Mouse (Mus musculus): ENCODE measurements around the gene Arhgap24. TPM values are rescaled to one million over a fixed set of nuclear protein-coding genes. Genes with fewer than 3 reads are reported as not detected.

The Arhgap24 gene
- polyA plus RNA-seq, 1 experiment from 2014 or later = 12.3 TPM

GRCm38 (mm10) chr5:102550870-102551637 is 69.9 kb downstream of the Arhgap24 start:
- no peaks in the 10 kb centered on the region for H3K27me3 ChIP-seq (replicated peaks)
- H3K4me3 ChIP-seq (replicated peaks) = no peak overlapping the region
- H3K36me3 ChIP-seq = no peaks in the 10 kb centered on the region
- H3K9ac ChIP-seq (replicated peaks) = no peak overlapping the region
- H3K9me3 ChIP-seq (replicated peaks) = no peaks in the 10 kb centered on the region
- 63% methylated on average over 11 of the region's 11 CpGs for WGBS
- ATAC-seq (ENCODE audit: low FRiP score) = no peak
- H3K4me2 ChIP-seq = no peak overlapping the region
- H3K4me1 ChIP-seq = no peaks in the 10 kb centered on the region
- H3K27ac ChIP-seq (replicated peaks) = no peak overlapping the region

DNA sequence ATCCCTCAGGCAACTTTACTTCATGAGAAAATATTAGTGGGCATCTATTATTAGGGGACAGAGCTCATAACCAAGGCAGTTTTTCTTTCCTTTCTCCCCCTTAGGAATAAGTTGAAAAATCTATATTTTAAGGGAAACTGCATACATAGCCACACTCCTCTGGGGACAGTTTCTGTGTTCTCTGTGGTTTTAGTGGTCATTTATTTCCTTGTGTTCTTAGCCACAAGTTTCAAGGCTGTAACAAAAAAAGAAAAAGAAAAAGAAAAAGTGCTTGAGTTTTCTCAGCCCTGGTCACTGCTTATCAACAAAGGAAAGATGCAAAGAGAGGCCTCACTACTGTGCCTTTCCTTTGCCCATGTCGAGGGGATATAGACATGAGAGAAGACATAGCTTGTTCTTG is 71.3 kb downstream of the Arhgap24 start:
- WGBS = 79% methylated on average over 1 of the region's 1 CpGs
- Histone ChIP-seq H3K4me3 (replicated peaks) (no peak overlapping the region), H3K9ac (replicated peaks) (no peak overlapping the region), H3K4me1 (no peaks in the 10 kb centered on the region), H3K9me3 (replicated peaks) (no peaks in the 10 kb centered on the region), H3K27ac (replicated peaks) (no peak overlapping the region), H3K27me3 (replicated peaks) (no peaks in the 10 kb centered on the region), H3K36me3 (no peaks in the 10 kb centered on the region), H3K4me2 (no peak overlapping the region)
- no peak for ATAC-seq (ENCODE audit: low FRiP score)

- no peak overlapping the region for H3K4me2 ChIP-seq
- H3K27me3 ChIP-seq (replicated peaks) = no peaks in the 10 kb centered on the region
- no peak for ATAC-seq (ENCODE audit: low FRiP score)
- no peak overlapping the region for H3K27ac ChIP-seq (replicated peaks)
- no peak overlapping the region for H3K4me3 ChIP-seq (replicated peaks)
- no peaks in the 10 kb centered on the region for H3K36me3 ChIP-seq
- WGBS = 91% methylated on average over 4 of the region's 4 CpGs
- H3K9me3 ChIP-seq (replicated peaks) = no peaks in the 10 kb centered on the region
- H3K4me1 ChIP-seq = 0 out of 2 replicates have a peak, but pooled peaks cover 3% of the 10 kb centered on the region
- no peak overlapping the region for H3K9ac ChIP-seq (replicated peaks)
Measured at GRCm38 (mm10) chr5:102555958-102556357, 74.8 kb downstream of the Arhgap24 start.

GRCm38 (mm10) chr5:102560270-102560669 is 79.1 kb downstream of the Arhgap24 start:
- no peak for ATAC-seq (ENCODE audit: low FRiP score)
- no peaks in the 10 kb centered on the region for H3K9me3 ChIP-seq (replicated peaks)
- H3K4me2 ChIP-seq = no peak overlapping the region
- H3K27me3 ChIP-seq (replicated peaks) = no peaks in the 10 kb centered on the region
- no peaks in the 10 kb centered on the region for H3K36me3 ChIP-seq
- H3K4me3 ChIP-seq (replicated peaks) = no peak overlapping the region
- 0 out of 2 replicates have a peak, but pooled peaks cover 3% of the 10 kb centered on the region for H3K4me1 ChIP-seq
- H3K9ac ChIP-seq (replicated peaks) = no peak overlapping the region
- 63% methylated on average over 6 of the region's 6 CpGs for WGBS
- no peak overlapping the region for H3K27ac ChIP-seq (replicated peaks)

GRCm38 (mm10) chr5:102563971-102564370 is 82.8 kb downstream of the Arhgap24 start:
- no peak for ATAC-seq (ENCODE audit: low FRiP score)
- H3K9ac ChIP-seq (replicated peaks) = no peak overlapping the region
- H3K27me3 ChIP-seq (replicated peaks) = no peaks in the 10 kb centered on the region
- H3K4me1 ChIP-seq = 0 out of 2 replicates have a peak, but pooled peaks cover 3% of the 10 kb centered on the region
- H3K4me3 ChIP-seq (replicated peaks) = no peak overlapping the region
- H3K36me3 ChIP-seq = no peaks in the 10 kb centered on the region
- no peaks in the 10 kb centered on the region for H3K9me3 ChIP-seq (replicated peaks)
- no peak overlapping the region for H3K4me2 ChIP-seq
- WGBS = 65% methylated on average over 4 of the region's 4 CpGs
- no peak overlapping the region for H3K27ac ChIP-seq (replicated peaks)

- ATAC-seq (ENCODE audit: low FRiP score) = no peak
- 71% methylated on average over 5 of the region's 5 CpGs for WGBS
Measured at GRCm38 (mm10) chr5:102568764-102569163, 87.6 kb downstream of the Arhgap24 start.

GRCm38 (mm10) chr5:102571445-102571844 is 90.3 kb downstream of the Arhgap24 start:
- H3K27ac ChIP-seq (replicated peaks) = no peak overlapping the region
- no peaks in the 10 kb centered on the region for H3K36me3 ChIP-seq
- peaks cover 7% of the 10 kb centered on the region; the same call in 1 of the 2 replicates for H3K9me3 ChIP-seq (replicated peaks)
- no peak overlapping the region for H3K4me3 ChIP-seq (replicated peaks)
- H3K27me3 ChIP-seq (replicated peaks) = no peaks in the 10 kb centered on the region
- H3K9ac ChIP-seq (replicated peaks) = no peak overlapping the region
- no peaks in the 10 kb centered on the region for H3K4me1 ChIP-seq
- no peak for ATAC-seq (ENCODE audit: low FRiP score)
- no peak overlapping the region for H3K4me2 ChIP-seq
- WGBS = 88% methylated on average over 2 of the region's 2 CpGs

More at GRCm38 (mm10) chr5:102568764-102569163, 87.6 kb downstream of the Arhgap24 start:
- Histone ChIP-seq H3K27ac (replicated peaks) (no peak overlapping the region), H3K9ac (replicated peaks) (no peak overlapping the region), H3K9me3 (replicated peaks) (no peaks in the 10 kb centered on the region), H3K4me2 (no peak overlapping the region), H3K4me3 (replicated peaks) (no peak overlapping the region), H3K27me3 (replicated peaks) (no peaks in the 10 kb centered on the region), H3K4me1 (no peaks in the 10 kb centered on the region), H3K36me3 (no peaks in the 10 kb centered on the region)

- no peak overlapping the region for H3K27ac ChIP-seq (replicated peaks)
- H3K36me3 ChIP-seq = no peaks in the 10 kb centered on the region
- H3K27me3 ChIP-seq (replicated peaks) = no peaks in the 10 kb centered on the region
- no peak for ATAC-seq (ENCODE audit: low FRiP score)
- H3K9ac ChIP-seq (replicated peaks) = no peak overlapping the region
- no peaks in the 10 kb centered on the region for H3K4me1 ChIP-seq
- H3K4me3 ChIP-seq (replicated peaks) = no peak overlapping the region
- WGBS = 94% methylated on average over 3 of the region's 3 CpGs
- no peak overlapping the region for H3K4me2 ChIP-seq
- peaks cover 7% of the 10 kb centered on the region; the same call in 1 of the 2 replicates for H3K9me3 ChIP-seq (replicated peaks)
Measured at GRCm38 (mm10) chr5:102576750-102577149, 95.6 kb downstream of the Arhgap24 start.

GRCm38 (mm10) chr5:102577729-102578128 is 96.5 kb downstream of the Arhgap24 start:
- peaks cover 7% of the 10 kb centered on the region; the same call in 1 of the 2 replicates for H3K9me3 ChIP-seq (replicated peaks)
- H3K4me1 ChIP-seq = no peaks in the 10 kb centered on the region
- H3K27ac ChIP-seq (replicated peaks) = no peak overlapping the region
- H3K4me3 ChIP-seq (replicated peaks) = no peak overlapping the region
- no peaks in the 10 kb centered on the region for H3K36me3 ChIP-seq
- ATAC-seq (ENCODE audit: low FRiP score) = no peak
- H3K27me3 ChIP-seq (replicated peaks) = no peaks in the 10 kb centered on the region
- no peak overlapping the region for H3K4me2 ChIP-seq
- no peak overlapping the region for H3K9ac ChIP-seq (replicated peaks)
- WGBS = 64% methylated on average over 3 of the region's 3 CpGs

DNA sequence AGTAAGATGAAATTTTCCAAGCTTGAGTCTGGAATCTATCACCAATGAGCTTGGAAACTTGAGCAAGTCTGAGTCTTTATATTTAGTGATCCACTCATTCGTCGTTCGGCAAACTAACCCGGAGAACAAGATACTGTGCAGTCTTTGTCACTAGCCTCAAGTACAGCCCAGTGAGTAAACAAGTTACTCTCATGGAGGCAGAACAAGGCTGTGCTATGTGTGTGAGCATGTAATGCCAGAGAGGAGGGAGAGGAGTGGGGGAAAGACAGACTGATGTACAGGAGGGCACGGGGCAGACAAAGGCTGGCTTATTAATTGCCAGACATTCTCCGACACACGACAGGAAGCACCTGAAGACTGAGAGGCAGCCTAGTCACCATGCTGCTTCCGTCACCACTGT is 97.2 kb downstream of the Arhgap24 start:
- no peak overlapping the region for H3K4me2 ChIP-seq
- no peak for ATAC-seq (ENCODE audit: low FRiP score)
- H3K27me3 ChIP-seq (replicated peaks) = no peaks in the 10 kb centered on the region
- H3K9ac ChIP-seq (replicated peaks) = no peak overlapping the region
- WGBS = 80% methylated on average over 8 of the region's 8 CpGs
- no peak overlapping the region for H3K4me3 ChIP-seq (replicated peaks)
- H3K4me1 ChIP-seq = no peaks in the 10 kb centered on the region
- no peak overlapping the region for H3K27ac ChIP-seq (replicated peaks)
- peaks cover 7% of the 10 kb centered on the region; the same call in 1 of the 2 replicates for H3K9me3 ChIP-seq (replicated peaks)
- no peaks in the 10 kb centered on the region for H3K36me3 ChIP-seq

- H3K4me1 ChIP-seq = no peaks in the 10 kb centered on the region
- H3K9ac ChIP-seq (replicated peaks) = no peak overlapping the region
- H3K27ac ChIP-seq (replicated peaks) = no peak overlapping the region
- no peak overlapping the region for H3K4me2 ChIP-seq
- no peaks in the 10 kb centered on the region for H3K36me3 ChIP-seq
- H3K27me3 ChIP-seq (replicated peaks) = no peaks in the 10 kb centered on the region
- H3K4me3 ChIP-seq (replicated peaks) = no peak overlapping the region
- H3K9me3 ChIP-seq (replicated peaks) = no peaks in the 10 kb centered on the region
- ATAC-seq (ENCODE audit: low FRiP score) = no peak
- whole genome bisulfite sequencing = 62% methylated on average over 6 of the region's 6 CpGs
Measured at GRCm38 (mm10) chr5:102582864-102583410, 101.7 kb downstream of the Arhgap24 start.

DNA sequence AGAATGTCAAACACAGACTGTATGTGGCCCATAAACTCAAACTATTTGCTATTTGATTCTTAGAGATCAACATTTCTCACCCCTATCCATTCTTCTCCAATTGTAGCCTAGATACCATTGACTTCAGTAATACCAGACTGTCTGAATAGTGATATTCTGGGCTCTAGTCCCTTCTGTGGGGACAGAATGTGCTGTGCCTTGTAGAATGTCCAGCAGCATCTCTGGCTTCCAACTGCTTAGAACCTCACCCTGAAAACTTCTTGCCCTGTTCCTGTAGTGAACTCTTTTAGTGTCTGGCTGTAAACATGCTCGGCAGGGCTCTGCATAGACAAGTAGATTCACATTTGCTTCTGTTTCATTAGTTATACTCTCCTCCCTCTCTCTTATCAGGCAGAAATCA is 110.2 kb downstream of the Arhgap24 start:
- Histone ChIP-seq H3K4me2 (no peak overlapping the region), H3K4me1 (0 out of 2 replicates have a peak, but pooled peaks cover 2% of the 10 kb centered on the region)
- ATAC-seq (ENCODE audit: low FRiP score) = no peak

More for the DNA sequence above, 110.2 kb downstream of the Arhgap24 start:
- no peak overlapping the region for H3K27ac ChIP-seq (replicated peaks)
- WGBS = 65% methylated on average over 1 of the region's 1 CpGs
- no peak overlapping the region for H3K4me3 ChIP-seq (replicated peaks)
- no peak overlapping the region for H3K9ac ChIP-seq (replicated peaks)
- H3K36me3 ChIP-seq = no peaks in the 10 kb centered on the region
- H3K27me3 ChIP-seq (replicated peaks) = no peaks in the 10 kb centered on the region
- no peaks in the 10 kb centered on the region for H3K9me3 ChIP-seq (replicated peaks)
